Mouse (Mus musculus): ENCODE results near the gene Vinac1.

DNA sequence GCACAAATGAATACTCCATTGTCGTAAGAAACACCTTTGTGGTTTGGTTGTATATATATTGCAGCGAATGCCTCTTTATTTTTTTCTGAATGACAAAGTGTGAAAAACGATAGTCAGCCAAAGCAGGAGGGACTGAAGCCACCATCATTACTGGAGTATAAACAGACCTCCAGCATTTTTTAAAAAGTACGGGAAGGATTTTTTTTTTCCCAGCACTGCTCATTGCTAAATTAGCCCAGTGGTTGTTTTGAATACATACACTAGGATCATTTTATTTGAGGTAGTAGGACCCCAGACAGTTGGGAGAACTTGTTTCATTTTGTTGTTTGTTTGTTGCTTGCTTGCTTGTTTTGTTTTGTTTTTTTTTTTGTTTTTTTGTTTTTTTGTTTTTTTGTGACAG lies 72.4 kb downstream of the Vinac1 start:
- TF ChIP-seq CTCF (IDR thresholded peaks at IDR 0.05; ENCODE audit: borderline replicate concordance, extremely low read depth, insufficient read depth, insufficient read length) = no peak
- TF ChIP-seq POLR2A (IDR thresholded peaks at IDR 0.05; ENCODE audit: borderline replicate concordance, extremely low read depth, insufficient read depth, insufficient read length, poor library complexity, severe bottlenecking) = no peak

All from brain, embryonic 14.5 days (tissue).